Mouse (Mus musculus): ENCODE data around the gene Hspa12a.

The Hspa12a gene

DNA sequence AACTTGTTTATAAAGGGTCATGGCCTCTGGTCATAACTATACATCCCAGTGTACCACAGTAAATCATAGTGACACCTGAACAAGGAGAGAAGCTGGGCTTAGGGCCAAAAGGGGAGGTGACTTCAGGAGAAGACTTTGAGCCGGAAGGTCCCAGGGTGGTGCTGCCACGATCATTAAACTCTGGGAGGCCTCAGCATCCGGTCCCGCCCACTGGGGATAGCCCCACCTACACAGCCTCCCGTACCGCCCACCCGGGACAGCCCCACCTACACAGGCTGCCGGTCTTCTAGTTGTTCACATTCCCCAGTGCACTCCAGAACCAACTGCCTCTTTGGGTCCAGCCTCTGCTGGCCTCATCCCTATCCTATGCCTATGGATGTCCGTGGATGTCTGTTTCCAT lies 184.0 kb downstream of the Hspa12a start, which contains the start of gene Pnliprp2:
Gene Pnliprp2, plus strand, starts transcription at position 297 of the 400 bp plus-strand sequence.
- peak; percentile 4 to 6 for DNase-seq (ENCODE audit: low spot score in 2 of 2)

DNA sequence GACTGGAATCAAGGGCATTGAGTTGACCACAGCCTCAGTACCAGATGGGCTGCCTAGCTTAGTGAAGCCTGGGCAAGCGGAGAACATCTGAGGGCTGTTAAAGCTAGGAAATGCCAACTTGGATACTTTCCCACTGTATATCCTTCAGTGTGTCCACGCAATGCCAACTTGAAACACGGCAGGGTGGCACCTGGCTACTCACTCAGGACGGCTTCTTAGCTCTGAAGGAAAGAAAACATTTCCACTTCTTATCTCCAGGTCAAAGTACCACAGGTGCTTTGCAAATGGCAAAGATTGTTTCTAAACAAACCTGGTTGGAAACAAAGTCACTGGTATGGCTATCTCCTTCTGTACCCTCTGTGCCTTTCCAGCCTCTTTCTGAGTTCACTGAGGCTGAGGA lies 184.6 kb downstream of the Hspa12a start:
- DNase-seq (ENCODE audit: low spot score in 2 of 2) = no peak

DNA sequence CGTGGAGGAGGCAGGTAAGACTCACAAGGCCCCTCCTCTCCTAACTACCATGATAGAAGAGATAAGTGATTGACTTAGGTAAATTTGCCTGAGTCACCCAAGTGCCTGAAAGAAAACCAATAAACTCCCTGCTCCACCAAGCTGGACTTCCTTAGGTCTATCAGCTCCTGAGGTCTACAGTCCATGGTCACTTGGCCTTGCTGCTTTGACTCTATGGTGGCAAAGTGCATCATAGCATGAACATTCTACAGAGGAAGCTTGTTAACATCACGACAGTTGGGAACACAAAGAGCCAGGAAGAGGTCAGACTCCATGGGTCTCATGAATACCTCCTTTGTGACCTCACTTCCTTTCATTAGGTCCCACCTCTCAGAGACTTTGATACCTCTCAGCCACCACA lies 191.9 kb downstream of the Hspa12a start:
- no peak for DNase-seq (ENCODE audit: low spot score in 2 of 2)

DNA sequence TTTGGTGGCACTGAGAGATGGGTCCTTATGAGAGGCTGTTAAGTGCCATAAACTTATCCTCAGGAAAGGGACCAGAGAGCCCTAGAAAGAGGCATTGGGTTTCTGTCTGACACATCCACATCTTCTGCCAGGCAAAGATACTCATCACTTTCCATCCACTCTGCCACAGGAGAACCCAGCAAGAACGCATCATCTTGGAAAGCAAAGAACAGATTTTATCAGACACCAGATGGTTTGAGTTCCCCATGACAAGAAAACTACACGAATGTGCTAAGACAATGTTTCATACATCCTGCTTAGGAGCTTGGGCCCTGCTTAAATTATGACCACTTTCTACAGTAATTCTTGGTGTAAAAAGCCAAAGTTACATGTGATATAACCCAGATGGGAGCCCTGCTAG lies 192.6 kb downstream of the Hspa12a start:
- no peak for DNase-seq (ENCODE audit: low spot score in 2 of 2)

DNA sequence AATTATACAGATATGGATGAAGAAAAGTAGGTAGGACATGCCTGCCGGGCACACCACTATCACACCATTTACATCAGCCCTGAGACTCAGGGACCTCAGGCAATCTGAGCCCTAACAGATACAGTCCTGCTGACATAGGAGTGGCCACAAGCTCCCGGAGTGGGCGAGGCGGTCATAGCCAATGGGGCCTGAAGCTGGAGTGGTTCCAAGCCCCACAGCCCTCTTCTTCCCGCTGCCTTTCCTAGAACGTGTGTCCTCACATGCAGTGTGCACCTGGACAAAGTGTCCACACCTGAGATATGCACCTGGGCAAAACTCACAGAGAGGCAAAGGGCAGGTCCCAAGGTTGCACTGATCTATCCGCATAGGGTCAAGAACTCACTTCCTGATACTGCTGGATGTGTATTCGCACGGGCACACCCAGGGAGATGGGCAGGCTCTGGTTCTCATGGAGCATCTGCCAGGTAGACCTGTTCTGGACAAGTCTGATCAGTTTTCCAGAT lies 195.9 kb downstream of the Hspa12a start:
- no peak for DNase-seq (ENCODE audit: low spot score in 2 of 2)

All from urinary bladder, postnatal 36 days (tissue).